Mouse (Mus musculus): ENCODE results near the gene Dhh.

The Dhh gene

DNA sequence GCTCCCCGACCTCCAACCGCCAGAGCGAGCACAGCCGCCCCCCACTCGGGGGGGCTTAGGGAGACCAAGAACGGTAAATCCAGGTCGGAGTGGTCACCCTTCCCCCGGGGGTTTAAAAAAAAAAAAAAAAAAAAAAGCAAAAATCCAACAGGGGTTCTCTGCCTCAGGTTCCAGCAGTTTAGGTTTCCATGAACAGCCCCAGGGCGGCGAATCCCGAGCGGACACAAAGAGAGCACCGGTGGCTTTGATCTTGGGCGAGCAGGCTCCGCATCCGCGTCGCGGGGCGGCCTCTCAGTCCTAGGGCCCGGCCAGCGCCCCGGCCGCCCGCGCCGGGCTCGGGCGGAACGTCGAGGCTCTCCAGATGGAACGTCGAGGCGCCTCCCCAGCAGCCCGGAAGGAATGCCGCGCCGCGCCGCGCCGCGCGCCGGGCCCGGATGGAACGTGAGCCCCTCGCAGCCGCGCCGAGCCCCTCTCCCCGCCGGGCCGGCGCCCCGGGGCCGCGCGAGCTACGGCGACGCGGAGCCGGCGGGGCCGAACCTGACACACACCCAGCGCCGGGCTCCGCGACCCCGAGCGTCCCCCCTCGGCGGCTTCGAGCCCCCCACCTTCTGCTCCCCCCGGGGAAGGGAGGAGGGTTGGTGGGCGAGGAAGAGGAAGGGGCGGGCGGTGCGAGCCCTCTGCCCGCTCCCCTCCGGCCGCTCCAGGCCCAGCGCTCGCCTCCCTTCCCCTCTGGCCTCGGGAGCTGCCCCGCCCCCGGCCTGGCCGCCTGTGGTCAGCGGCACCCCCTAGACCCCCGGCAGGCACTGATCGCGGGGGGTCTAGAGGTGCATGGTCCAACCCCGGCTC lies 27.0 kb downstream of the Dhh start, which contains the start of gene Kmt2d:
Gene Kmt2d, minus strand, starts transcription at position 135 of the 846 bp plus-strand sequence.
- peak; percentile 31 to 36 for DNase-seq

- DNase-seq, result peak; percentile 55 to 69
These were observed 27.9 kb downstream of the Dhh start for GRCm38 (mm10) chr15:98870179-98871069.

DNA sequence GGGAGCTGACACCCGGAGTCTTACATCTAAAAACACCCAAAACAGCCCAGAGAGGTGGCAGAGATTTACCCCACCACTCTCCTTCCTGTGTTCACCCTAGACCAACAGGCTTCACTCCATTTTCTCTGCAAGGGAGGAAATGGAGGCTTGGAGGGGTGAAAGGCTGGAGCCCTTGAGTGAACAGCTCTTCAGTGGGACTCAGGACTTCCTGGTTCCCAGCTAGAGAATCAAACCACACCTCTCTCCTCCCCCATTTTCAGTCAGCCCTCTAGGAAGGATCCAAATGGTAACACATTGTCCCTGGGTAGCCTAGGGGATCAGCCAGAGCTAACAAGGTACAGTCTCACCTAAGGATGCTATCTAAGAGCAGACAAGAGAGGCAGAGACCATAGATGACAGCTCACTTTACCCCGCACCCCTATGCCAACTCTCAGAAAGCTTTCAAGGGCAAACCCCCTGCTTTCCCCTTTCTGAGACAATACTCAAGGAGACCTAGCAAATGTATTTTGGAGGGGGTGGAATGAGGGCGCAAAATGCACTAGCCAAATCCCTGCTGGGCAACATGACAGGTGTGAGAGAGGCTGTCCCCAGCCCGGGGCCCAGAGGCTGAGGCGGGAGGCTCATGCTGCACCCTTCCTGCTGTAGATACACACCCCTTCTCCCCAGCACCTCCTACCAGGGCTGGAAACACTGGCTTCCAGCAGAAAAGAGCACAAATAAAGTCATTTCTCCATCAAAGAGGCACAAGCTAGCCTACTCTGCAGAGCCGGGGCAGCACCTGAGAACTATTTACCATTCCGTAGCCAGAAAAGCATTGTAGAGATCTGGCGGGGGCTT lies 28.8 kb downstream of the Dhh start:
- no peak for DNase-seq

DNA sequence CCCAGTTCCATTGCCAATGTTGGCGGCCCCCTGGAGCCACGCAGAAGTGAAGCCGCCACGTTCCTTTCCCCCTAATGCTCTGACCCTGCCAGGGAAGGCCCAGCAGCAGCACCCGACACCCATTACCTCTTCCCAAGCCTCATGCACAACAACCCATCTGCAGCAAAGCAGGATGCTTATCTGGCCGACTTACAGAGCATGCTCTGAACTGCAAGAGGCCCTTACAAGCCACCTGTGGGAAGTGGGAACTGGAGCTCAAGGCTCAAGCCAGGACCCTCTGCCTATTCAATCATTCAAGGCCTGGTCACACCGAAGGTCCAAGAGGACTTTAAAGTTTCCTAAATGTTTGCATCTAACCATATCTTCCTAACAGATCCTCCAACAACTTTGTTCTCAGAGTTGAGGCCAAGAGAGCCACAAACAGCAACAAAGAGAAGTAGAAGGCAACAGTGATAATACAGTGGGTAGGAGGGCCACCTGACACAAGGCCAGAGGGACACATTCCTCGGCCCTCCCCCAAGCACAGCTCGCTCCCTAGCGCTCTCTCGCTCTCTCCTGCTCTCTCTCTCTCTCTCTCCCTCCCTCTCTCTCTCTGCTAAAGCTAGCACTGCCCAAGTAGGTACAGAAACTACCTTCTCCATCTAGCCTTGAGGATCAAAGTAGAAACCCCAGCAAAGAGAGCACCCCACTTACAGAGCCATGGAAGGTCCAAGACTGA lies 29.8 kb downstream of the Dhh start:
- no peak for DNase-seq

GRCm38 (mm10) chr15:98867321-98867720 lies 31.0 kb downstream of the Dhh start:
- peak; percentile 38 to 51 for DNase-seq

DNA sequence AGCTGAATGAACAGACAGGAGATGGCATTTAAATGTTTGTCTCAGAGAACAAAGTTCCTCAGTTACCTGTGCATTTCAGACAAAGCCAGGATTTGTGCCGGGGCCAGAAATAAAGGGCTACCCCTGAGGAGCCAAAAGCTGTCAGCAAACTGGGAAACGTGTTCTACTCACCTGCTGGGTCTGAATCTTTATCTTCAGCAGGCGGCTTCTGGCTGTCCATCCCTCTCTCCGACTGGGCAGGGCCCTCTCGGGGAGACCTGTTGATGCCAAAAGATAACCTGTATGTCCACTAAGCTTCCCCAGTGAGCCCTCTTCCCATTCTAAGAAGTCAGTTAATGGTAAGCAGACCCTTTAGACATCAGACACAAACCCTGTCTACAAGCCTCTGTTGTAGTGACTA lies 31.8 kb downstream of the Dhh start:
- DNase-seq, result no peak

GRCm38 (mm10) chr15:98865771-98866170 lies 32.6 kb downstream of the Dhh start:
- DNase-seq, result peak in 1 of 2 experiments; percentile 8

DNA sequence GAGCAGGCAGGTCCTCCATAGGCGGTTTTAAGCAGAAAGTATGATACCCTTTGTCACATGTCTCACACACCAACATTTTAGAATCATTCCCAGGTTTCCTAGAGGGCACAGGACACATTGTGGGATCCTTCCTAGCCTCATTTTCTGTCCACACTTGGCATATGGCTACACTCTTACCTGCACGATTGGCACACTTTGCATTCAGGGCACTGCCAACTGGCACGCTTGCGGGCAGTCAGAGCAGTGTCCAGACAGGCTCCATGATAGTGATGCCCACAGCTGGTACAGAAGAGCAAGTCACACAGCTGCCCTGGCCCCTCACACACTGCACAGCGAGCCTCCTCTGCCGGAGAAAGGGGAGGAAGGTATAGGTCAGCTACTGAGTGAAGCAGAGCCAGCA lies 33.4 kb downstream of the Dhh start:
- no peak for DNase-seq

DNA sequence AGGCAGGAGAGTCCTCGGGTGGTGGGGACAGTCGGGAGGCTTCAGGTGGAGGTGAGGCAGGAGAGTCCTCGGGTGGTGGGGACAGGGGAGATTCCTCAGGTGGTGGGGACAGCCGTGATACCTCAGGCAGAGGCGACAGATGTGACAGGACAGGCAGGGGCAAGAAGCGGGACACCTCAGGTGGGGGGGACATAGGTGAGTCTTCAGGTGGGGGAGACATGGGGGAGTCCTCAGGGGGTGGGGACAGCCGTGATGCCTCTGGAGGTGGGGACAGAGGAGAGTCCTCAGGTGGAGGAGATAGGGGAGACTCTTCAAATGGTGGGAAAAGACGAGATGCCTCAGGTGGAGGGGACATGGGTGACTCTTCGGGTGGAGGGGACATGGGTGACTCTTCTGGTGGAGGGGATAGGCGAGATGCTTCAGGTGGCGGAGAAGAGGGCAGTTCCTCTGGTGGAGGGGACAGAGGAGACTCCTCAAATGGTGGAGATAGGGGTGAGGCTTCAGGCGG lies 34.8 kb downstream of the Dhh start:
- DNase-seq, result no peak

- DNase-seq, result peak in 1 of 2 experiments; percentile 20
These were observed 36.5 kb downstream of the Dhh start for GRCm38 (mm10) chr15:98861701-98862410.

GRCm38 (mm10) chr15:98860921-98861320 lies 37.4 kb downstream of the Dhh start:
- no peak for DNase-seq

DNA sequence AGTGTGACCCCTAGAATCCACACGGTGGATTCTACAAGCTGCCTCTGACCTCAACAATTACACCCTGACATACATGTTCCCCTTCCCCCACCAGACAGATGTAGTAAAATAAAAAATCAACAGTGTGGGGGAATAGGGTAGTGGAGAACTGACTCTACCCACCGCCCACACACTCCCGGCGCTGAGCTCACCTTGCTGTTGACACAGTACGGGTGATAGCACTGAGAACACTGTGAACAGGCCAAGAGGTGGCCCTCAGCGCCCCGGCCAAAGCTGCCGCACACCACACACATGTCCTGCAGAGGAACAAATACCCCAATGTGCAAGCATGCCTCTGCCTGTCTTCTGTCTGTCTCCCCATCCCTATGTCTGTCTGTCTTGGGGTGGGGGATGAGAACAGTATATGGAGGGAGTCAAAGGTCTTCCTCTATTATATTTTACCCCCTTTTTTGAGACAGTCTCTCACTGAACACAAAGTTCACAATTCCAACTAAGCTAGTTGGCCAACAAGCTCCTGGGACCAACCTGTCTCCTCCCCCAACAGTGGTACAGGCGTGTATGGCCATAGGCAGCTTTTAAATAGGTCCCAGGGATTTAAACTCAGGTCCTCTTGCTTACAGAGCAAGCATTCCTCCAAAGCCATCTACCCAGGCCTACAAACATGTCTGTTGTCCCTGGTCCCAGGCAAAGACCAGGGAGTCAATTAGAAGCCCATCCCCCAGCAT lies 38.9 kb downstream of the Dhh start:
- no peak for DNase-seq

DNA sequence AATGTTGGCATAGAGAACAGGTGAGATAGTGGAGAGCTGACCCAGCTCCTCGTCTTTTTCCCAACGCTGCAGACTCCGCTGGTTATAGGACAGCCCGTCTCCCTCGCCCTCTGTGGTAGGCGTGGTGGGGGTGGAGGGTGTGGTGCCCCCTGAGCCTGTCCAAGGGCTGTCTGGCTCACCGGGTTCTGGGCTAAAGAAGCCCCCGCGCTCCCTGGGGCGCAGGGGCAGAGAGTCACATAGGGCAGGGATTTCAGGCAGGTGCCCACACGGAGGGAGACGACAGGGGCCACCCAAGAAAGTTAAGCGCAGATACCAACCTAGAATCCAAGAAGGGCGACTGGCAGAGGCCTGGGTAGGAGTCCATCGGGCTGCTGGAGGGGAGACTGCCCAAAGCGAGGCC lies 44.1 kb downstream of the Dhh start:
- no peak for DNase-seq

DNA sequence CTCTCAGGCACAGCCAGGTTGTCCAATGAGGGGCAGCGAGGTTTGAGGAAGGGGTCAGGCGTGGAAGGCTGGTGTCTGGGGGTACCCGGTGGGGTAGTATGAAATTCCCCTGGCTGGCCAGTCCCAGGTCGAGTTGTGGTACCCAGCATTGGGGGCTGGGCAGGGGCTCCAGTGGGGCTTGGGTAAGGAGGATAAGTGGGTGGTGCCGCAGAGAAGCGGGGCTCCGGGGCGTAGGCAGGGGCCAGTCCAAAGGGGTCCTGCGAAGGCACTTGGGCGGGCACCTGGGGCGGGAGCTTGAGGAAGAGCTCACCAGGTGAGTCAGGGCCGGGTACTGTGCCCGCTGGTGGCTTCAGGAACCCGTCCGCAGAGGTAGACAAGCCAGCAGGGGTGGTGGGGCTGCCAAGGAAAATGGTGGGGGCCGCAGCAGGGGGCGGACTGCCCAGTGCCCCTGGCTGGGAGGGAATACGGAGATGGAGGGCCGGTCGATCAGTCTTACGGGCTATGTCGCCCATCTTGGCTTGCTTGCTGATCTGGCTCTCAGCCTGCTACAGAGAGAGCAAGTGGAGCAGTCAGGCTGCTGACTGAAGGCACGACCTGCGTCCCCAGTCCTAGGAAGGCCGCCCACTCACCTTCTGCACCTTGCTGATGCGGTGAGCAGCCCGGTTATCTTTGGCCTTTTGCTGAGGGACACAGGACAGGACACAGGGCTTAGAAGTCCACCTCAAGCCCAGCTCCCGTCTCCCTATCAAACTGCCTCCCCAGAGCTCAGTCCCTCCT lies 45.0 kb downstream of the Dhh start:
- DNase-seq, result peak; percentile 44 to 45

DNA sequence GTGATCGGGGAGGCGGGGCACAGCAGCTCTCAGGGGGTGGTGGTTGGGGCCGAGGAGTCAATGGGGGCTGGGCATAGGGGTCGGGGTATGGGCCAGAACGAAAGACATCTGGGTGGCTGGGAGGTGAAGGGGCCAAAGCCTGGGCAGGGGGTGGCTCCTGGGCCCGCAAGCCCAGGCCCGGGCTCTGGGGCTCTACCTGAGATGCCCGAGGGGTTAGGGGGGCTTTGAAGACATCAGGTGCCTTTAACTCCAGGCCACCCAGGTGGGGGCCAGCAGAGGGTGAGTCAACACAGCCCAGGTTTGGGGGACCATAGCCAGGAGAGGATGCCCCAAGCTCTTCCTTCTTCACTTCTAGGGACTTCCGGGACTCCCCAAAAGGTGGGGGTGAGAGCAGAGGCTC lies 45.6 kb downstream of the Dhh start:
- no peak for DNase-seq

DNA sequence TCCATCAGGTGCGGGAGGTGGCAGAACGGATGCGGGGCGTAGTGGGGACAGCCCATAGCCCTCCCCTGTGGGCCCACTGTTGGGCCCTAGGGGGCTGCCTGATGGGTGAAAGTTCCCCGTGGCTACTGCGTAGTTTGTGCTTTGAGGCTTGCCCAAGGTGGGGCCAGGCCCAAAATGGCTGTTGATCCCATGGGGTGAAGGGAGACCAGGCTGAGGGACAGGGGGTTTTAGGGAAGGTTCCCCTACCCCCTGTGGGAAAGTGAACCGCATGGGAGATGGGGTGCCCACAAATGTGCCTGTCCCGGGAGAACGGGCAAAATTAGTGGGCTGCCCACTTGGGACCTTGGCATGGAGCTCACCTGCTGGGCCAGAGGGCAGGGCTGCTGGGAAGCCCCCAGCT lies 46.3 kb downstream of the Dhh start:
- no peak for DNase-seq

- DNase-seq, result no peak
These were observed 47.0 kb downstream of the Dhh start for GRCm38 (mm10) chr15:98851229-98851818.

GRCm38 (mm10) chr15:98850668-98851067 lies 47.7 kb downstream of the Dhh start:
- DNase-seq, result peak; percentile 49 to 53

DNA sequence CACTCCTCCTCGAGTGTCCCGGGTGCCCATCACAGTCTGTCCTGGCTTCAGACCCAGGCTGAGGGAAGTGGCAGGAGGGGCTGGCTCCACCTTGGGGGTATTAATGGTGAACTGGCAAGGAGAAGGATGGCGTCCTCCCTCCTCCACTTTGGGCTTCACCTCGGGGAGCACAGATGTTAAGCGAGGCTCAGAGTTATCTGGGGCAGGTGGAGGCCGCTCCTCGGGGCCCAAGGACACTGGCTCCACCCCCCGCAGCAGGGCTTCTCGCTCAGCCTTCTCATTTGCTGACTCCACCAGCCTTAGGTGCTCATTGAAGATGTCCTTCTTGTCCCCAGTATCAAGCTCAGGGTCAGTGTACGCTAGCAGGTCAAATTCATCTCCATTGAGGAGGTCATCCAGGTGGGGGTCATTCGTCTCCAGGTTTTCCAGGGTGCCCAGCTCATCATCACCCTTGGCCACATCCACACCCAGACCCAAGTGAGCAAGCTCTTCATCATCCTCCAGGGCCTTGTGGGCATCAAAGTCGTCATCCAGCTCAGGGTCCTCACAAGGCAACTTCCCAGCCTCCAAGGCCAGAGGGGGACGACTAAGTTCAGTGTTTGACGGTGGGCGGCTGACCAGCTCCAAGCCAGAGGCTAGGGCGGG lies 48.3 kb downstream of the Dhh start:
- peak in 1 of 2 experiments; percentile 14 for DNase-seq

Data from cerebellum, postnatal 36 days (tissue).